Mouse (Mus musculus): ENCODE data around the gene Gamt.
A peak's percentile ranks its signal among the peaks of the same experiment; 100 is the strongest.

The Gamt gene

DNA sequence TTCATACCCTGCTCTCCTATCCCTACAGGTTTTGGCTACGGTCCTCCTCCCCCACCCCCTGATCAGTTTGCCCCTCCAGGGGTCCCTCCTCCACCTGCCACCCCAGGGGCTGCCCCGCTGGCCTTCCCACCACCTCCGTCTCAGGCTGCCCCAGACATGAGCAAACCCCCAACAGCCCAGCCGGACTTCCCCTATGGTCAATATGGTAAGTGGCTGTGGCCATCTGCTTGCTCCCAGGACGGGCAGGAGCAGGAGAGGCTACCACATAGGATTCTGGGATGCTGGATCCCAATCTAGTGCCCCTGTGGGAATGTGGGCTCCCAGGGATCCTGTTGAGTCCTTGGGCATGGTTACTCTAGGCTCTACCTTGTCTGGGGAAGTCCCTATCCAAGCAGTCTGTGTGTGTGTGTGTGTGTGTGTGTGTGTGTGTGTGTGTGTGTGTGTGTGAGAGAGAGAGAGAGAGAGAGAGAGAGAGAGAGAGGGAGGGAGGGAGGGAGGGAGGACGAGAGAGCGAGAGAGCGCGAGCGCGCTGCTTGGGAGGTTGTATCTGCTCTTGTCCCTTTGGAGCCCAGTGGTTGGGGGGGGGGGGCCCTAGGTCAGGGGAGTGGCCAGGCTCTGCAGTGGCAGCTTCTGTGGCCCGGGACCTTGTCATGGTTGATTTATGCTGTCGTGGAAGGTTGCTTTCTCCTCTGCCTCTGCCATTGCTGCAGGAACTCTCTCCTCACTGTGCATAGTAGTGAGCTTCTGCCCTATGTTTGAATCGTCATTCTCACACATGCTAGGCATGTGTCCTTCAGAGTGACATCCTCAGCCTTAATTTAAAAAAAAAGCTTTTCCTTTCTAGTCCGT is 24.6 kb upstream of the Gamt start:
- DNase-seq (ENCODE audit: inconsistent ontology term), result no peak

DNA sequence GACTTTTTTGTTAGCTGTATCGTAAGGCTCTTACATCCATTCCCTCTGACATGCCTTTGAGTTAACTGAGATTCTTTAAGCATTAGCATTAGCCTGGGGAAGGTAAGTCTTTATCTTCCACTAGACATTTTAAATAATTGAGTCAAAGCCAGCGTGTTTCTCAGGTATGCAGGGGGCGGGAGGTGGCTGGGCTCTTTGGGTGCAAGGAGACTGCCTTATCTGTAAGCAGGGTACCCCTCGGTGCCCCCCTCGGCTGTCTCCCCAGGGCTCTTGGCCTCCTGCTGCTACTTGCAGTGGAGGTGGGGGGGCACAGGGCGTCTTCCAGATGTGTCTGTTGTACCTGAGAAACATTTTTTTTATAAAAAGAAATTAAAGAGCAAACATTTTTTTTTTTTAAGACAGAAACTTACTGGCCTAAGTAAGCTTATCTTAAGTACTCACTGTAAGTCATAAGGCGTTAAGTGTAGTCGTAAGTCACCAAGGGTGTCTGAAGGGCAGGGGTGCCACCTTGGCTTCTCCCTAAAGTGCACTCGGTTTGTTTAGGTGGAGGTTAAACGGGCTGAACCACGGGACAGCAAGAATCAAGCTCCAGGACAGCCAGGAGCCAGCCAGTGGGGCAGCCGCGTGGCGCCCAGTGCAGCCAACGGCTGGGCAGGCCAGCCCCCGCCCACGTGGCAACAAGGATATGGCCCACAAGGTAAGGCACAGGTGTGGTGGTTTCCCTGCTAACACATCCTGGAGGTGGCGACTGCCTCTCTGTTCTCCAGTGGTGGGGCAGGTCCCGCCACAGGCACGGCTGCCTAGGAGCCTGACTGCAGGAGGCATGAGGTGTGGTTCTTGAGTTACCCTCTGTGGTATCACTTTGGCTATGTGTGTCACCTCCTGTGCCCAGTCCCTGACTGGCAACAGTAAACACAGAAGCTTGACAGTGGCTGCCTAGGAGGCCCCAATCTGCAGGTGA is 21.9 kb upstream of the Gamt start:
- DNase-seq (ENCODE audit: inconsistent ontology term), result no peak

DNA sequence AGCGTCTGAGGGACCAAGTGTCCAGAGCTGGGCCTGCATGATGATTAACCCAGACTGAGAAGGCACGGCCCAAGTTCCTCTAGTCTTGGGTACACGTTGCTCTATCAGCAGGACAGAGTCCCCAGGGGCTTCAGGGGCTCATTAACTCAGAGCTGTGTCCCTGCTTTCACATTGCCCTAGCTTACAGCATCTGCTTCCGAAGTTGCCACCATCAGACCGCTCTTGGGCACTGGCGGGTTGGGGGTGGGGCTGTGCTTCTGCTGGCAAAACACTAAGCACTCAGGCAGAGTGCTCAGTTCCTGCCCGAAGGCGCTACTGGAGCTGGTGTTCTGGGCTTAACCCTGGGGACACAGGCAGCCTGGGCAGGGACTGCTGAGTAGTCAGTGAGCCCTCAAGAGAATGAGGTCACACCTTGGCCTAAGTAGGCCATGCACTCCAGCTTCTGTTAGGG is 21.1 kb upstream of the Gamt start:
- DNase-seq (ENCODE audit: inconsistent ontology term), result peak; percentile 70

DNA sequence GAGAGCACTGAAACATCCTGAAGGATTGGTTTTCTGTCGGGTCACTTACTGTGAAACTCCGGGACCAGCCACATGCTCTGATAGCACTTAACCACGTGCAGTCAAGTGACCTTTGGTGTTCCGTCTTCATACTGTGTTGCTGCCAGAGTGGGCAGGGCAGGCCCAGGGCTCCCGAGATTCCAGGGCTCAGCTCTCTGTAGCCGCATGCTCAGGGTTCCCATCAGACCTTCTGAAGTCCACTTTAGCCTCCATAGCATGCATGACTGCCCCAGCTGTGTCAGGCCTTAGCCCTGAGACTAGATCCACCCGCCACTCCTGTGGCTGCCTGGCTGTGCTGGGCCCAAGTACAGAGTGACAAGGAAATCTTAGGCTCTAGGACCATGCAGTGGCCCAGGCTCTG is 20.5 kb upstream of the Gamt start:
- peak; percentile 52 for DNase-seq (ENCODE audit: inconsistent ontology term)

DNA sequence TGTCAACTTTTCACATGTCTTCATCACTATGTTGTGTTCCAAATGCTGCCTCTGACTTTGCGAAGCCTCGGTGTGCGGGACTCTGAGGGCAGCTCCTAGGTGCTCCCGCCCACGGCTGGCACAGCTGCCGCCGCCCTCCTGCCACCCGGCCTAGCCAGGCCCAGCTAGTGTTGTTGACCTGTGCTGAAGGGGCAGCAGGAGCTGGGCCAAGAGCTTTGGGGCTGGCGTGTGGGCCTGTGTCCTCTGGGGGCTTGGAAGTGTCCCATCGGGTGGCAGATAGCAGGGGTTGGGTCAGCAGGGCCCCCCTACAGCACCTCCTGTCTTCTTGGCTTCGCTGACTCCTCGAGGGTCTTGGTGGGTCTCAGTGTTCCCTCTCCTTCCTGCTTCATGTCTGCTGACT is 18.5 kb upstream of the Gamt start:
- no peak for DNase-seq (ENCODE audit: inconsistent ontology term)

DNA sequence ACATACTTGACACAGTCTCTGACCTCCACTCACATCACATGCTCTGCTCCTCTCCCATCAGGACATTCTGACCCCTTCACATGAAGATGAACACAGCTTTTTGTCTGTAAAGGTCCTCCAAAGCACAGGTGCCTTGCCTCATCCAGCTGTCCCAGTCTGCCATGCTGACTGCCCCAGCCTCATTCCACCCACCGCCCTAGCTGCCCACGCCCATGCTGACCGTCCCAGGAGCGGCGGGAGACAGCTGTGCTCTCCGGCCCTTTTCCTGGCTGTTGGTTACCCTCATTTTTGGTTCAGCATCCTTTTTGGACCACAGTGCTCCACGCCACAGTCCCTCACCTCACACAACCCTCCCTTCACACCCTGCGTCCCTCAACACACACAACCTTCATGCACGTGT is 17.6 kb upstream of the Gamt start:
- DNase-seq (ENCODE audit: inconsistent ontology term), result no peak

DNA sequence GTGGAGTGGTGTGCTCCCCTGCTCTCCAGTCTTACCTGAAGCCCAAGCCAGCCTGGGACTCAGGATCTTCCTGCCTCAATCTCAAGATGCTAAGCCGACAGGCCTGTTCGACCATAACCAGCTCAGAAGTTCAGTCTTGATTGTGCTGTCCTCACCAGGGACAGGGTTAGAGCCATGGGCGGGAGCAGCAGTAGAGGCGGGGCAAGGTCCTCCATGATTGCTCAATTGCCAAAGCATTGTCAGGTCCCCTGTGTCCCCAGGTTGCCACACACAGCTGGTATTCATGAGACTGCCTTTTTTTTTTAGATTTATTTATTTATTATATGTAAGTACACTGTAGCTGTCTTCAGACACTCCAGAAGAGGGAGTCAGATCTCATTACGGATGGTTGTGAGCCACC is 15.4 kb upstream of the Gamt start:
- no peak for DNase-seq (ENCODE audit: inconsistent ontology term)

DNA sequence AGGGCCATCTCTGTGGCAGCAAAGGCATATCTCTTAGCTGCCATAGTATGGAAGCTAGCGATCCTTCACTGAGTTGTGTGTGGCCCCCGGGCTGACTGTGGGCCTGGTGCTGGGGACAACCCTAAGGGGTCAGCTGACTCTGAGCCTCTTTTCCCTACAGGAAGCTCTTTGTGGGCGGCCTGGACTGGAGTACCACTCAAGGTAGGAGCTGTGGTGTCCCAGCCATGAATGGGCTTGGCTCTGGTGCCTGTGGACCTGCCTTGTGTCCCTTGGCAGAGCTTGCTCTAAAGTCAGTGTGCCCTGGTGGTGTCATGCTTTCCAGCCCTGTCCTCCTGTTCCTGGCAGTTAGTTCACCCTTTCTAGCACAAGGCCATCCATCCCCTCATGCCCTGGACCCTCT is 13.0 kb upstream of the Gamt start:
- no peak for DNase-seq (ENCODE audit: inconsistent ontology term)

DNA sequence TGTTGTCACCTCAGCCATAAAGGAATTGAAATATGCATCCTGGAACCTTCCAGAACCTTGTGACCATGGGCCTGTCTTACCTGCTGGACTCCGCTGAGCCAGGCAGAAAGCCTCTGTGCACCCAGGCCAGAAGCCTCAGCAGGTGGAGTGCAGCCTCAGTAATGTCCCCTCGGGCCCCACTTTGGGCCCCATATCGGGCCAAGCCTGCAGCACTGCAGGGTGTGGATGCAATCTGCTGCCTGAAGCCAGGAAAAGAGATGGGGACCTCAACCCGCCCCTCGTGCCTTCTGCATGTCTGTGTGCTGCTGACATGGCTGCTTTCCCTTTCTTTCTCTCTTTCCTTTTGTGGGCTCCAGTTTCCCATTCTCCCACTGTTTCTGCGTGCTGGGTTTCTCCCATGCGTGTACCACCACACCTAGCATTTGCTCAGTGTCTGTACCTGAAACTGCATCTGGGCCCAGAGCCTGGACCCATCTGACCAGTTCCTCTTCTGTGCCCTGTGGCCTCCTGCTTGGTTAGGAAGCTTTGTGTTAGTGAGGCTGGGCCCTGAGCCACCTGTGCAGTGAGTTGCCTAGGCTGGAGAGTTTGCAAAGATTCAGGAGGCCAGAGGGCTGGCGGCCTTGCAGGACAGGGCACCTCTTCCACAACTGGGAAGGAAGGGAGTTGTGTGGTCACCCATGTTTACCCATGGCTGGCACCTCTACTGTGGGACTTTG is 11.2 kb upstream of the Gamt start:
- no peak for DNase-seq (ENCODE audit: inconsistent ontology term)

DNA sequence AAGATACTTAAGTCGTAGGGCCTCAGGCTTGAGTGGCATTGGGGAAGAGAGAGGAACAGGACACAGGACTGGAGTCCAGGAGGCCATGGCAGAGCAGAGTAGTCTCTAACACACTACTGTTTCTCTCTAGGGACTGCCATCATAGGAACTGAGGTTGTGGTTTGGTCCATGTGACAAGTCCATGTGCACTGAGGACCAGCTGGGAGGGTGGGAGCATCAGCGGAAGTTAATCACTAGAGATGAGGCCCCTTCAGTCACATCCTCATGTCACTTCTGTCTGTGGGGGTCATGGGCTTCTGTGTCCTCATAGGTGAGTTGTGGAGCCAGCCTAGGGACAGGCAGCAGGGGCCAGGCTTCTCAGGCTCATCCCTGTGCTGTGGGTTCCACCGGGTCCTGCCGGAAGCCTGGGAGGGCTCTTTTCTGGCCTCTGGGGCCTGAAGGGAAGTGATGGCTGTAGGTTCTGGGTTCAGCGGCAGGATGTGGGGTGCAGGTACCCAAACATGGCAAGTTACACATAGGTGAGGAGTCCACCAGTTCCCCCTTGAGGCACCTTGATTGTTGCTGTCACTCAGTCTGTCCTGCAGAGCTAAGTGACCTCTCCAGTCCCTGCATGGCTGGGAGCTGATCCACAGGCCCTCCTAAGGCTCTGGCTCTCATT is 10.5 kb upstream of the Gamt start:
- DNase-seq (ENCODE audit: inconsistent ontology term), result no peak

DNA sequence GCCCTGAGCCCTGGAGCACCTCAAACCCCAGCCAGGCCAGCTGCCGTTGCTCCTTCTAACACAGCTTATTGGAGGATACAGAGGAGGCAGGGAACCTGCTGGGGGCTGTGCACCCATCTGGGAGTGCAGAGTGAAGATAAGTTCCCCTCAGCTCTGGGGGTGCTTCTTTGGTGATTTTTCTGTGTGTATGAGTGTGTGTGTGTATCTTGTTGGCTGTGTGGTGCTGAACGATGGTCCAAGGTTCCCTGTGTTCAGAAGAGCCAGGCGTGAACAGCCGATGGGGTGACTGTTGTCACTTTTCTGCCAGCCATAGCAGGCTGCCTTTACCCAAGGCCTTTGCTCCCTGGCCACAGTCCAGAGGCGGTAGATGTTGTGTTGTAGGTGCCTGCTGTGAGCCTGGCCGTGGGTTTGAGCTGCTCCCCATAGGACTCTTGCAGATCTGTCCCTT is 9.9 kb upstream of the Gamt start:
- DNase-seq (ENCODE audit: inconsistent ontology term), result no peak

DNA sequence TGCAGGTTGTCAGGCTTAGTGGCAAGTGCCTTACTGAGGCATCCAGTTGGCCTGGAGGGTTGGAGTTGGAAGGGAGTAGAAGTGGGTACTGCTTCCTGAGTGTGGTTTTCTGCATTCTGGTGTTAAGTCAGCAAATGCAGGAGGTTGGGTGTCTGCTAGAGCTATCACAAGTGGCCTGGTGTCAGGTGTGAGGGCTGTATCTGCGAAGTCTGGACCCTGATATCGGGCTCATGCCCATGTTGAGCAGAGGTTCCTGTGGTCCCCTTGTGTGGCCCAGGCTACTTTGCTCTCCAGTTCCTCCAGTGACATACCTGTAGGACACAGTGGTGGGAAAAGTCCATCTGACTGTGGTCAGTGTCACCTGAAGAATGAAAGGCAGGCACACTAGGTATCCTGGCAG is 9.3 kb upstream of the Gamt start:
- no peak for DNase-seq (ENCODE audit: inconsistent ontology term)

DNA sequence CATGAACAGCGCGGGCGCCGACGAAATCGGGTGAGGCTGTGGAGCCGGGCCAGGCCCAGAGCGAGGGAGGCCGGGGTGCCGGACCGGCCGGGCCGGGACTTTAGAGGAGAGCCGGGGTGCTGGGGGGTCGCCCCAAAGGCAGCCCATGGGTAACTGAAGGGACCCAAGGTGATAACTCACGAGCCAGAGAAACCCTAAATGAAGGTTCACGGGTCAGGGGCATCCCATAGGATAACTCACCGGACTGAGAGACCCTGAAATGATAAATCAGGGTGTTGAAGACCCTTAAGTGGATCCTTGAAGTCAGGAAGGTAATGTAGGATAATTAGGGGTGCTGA is 4.3 kb upstream of the Gamt start:
- DNase-seq (ENCODE audit: inconsistent ontology term), result no peak

DNA sequence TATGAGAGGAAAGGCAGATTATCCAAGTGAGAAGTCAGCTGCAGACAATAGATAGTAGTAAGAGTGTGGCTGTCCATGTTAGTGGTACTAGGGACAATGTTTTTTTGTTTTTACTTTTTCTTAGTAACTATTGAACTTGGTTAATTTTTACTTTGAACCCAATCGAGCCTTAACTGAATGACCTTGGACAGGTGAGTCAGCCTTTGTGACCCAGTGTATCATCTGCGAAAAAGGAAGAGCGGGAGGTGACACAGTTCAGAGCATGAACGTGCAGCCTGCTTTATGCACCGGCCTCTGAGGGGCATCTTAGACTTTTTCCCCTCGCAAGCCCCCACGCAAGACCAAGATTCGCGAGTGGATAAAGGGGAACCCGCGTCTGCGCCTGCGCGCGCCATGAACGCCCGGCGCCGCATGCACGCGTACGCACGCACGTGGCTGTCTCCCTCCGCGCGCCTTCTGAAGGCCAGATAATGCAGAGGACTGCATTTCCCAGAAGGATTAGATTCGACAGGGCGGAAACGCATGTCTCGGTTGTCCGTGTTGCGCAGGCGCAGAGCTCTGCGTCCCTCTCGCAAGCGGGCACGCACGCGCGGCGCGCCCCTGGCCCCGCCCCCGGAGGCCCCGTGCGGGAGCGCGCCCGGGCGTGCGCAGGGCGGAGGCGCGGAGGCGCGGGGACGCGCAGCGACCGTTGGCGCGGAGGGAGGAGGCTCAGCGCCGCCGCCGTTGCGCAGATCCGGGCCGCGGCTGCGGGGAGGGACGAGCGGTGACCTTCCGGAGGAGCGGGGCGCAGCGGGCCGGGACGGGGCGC is 3.7 kb upstream of the Gamt start:
- DNase-seq (ENCODE audit: inconsistent ontology term), result peak; percentile 98

DNA sequence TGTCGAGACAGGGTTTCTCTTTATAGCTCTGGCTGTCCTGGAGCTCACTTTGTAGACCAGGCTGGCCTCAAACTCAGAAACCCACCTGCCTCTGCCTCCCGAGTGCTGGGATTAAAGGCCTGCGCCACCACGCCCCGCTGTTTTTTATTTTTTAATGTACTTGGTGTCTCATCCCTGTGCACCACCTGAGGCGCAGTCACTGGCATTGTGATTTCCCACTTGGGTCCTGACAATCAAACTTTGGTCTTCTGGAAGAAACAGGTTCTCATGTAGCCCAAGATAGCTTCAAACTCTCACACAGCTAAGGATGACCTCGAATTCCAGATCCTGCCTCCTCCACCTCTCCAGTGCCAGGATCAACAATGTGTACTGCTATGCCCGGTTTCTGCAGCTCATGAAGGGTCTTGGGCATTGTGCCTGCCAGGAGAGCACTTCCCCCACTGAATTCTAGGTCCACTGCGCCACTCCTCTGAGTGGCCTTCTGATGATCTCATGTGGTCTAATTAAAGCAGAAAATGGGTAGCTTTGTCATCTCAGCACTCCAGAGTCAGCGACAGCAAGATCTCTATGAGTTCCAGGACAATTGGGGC is 2.1 kb upstream of the Gamt start:
- DNase-seq (ENCODE audit: inconsistent ontology term), result no peak

DNA sequence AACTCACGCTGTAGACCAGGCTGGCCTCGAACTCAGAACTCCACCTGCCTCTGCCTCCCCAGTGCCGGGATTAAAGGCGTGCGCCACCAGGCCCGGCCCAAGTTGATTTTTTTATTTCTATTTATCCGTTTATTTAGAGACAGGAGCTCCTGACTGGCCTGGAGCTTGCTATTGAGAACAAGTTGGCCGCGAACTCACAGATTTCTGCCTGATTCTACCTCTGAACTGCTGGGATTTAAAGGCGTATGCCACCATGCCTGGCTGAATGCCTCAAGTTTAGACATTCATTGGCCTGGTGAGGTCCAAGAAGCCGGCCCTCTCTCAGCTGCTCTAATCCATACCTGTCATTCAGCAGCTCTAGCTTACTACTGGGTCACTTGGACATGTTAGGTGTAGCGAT is 1.4 kb upstream of the Gamt start:
- no peak for DNase-seq (ENCODE audit: inconsistent ontology term)

DNA sequence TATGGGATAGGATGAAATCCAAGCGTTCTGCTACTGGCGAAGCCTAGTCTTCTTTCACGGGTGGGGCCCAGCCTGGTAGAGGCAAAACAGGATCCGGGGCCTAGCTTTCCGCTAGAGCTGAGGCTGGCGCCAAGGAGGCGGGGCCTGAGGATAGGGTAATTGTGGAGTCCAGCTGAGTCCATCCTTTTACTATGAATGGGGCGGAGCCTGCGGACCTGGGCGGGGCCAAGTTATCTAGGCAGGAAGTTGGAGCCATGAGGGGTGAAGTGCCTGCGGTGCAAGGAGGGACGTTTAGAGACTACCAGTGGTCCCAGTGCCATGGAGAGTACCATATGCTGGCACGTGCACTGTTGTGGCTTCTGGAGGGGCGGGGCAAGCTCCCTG is 765 bp upstream of the Gamt start:
- peak; percentile 98 for DNase-seq (ENCODE audit: inconsistent ontology term)

DNA sequence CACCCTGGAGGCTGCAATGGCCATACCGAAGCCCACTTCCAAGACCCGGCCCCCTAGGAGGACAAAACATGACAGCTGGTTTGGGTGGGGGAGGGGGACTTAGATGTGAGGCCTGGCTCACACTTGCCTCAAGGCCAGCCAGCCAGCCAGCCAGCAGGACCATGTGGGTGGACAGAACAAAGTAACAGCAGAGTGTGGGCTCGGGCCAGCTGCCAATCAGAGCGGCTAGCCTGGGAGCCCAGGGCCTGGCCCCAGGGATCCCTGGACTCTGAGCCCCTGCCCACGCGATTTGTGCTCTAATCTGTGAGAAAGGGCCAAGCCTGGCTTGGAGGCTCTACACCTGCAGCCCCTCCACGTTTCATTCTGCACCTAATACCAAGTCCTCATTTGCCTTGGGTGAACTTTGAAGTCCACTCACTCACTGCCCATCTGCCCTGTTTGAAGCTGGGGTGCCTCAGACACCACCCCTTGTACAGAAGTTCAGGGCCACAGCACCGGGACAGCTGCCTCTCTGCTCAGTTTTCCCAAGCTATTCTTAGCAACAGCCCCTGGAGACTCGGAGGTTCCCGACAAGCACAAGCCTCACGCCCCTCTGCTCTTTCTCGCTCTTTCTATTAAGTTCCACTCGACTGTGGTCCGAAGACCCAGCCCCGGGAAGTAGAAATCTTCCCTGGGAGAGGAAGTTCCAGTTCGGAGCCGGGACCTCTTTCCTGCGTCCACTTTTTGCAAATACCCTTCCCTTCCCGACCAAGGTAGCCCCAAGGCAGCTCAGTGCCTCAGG is 761 bp downstream of the Gamt start:
- DNase-seq (ENCODE audit: inconsistent ontology term), result peak; percentile 88

DNA sequence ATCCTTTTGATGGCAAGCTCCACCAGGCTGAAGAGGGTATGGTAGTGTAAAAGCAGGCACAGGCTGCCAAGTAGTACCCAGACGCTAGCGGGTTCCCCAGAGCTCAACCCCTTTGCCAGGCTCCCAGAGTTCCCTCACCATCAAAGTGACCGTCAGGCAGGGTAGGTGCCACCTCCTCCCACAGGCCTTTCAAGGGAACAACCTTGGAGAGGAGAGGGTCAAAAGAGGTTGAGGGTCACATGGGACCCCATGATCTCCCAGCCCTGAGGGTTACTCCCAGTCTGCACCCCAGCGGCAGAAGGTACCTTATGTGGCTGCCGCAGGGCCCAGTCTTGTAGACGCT is 1.4 kb downstream of the Gamt start:
- DNase-seq (ENCODE audit: inconsistent ontology term), result no peak
